Mouse (Mus musculus): ENCODE measurements around the gene Tmem125.

GRCm38 (mm10) chr4:118537801-118538200, 6.0 kb downstream of the Tmem125 start:
- TF ChIP-seq POLR2A (IDR thresholded peaks at IDR 0.05; ENCODE audit: low read depth, low read length) (no peak), CTCF (conservative IDR thresholded peaks at IDR 0.05; ENCODE audit: insufficient read depth, insufficient read length, low read depth, low read length) (no peak)

All from kidney, adult 2 months (tissue).